Comparison of ENCODE assay signal across 11 mouse cellular contexts in genomic region chr9:22786006-22786405, GRCm38 (mm10).
"Had no signal": no experiment of that assay in that cellular context is flagged by ENCODE, and none has a peak within 500 bp of the region (broad histone marks: within the 10 kb centered on the region; RNA-seq: fewer than 3 reads in every experiment).

No protein-coding gene starts in this region.

- DNase-seq: kidney, postnatal 25 days; lung, embryonic 14.5 days; lung, postnatal 10 days; lung, postnatal 4 days; midbrain, embryonic 14.5 days; thymus, postnatal 36 days had no signal

- H3K27me3 ChIP-seq: limb, embryonic 13.5 days; liver, embryonic 12.5 days; neural tube, embryonic 12.5 days; stomach, embryonic 15.5 days had no signal

- H3K4me3 ChIP-seq: limb, embryonic 13.5 days; liver, embryonic 12.5 days; midbrain, embryonic 10.5 days; neural tube, embryonic 12.5 days; stomach, embryonic 15.5 days had no signal

- H3K9me3 ChIP-seq: limb, embryonic 13.5 days; liver, embryonic 12.5 days; midbrain, embryonic 10.5 days; neural tube, embryonic 12.5 days; stomach, embryonic 15.5 days had no signal

- H3K36me3 ChIP-seq: limb, embryonic 13.5 days; liver, embryonic 12.5 days; midbrain, embryonic 10.5 days; neural tube, embryonic 12.5 days; stomach, embryonic 15.5 days had no signal

- ATAC-seq: liver, embryonic 12.5 days had no signal

- H3K9ac ChIP-seq: limb, embryonic 13.5 days; liver, embryonic 12.5 days; lung, embryonic 14.5 days; neural tube, embryonic 12.5 days; stomach, embryonic 15.5 days had no signal

- H3K4me2 ChIP-seq: limb, embryonic 13.5 days; liver, embryonic 12.5 days; lung, embryonic 14.5 days; neural tube, embryonic 12.5 days; stomach, embryonic 15.5 days had no signal

- H3K4me1 ChIP-seq: liver, embryonic 12.5 days; midbrain, embryonic 10.5 days; neural tube, embryonic 12.5 days; stomach, embryonic 15.5 days had no signal

- H3K27ac ChIP-seq: limb, embryonic 13.5 days; liver, embryonic 12.5 days; midbrain, embryonic 10.5 days; neural tube, embryonic 12.5 days; stomach, embryonic 15.5 days had no signal
